Mouse (Mus musculus) ovary, adult 18-20 months (tissue): Measurements from ENCODE around the gene Spock2.

ENCODE experiments used
- DNase-seq: peaks from one replicate; pipeline ENCODE4 v3.0.0; 2022; ENCODE audit warnings: low spot score, mixed read lengths

The Spock2 gene

GRCm38 (mm10) chr10:60106146-60106530 is at the start of gene Spock2:
Spock2 (plus strand) TSS chr10:60106219.
- DNase-seq = no peak

GRCm38 (mm10) chr10:60062173-60062572 is 43.8 kb upstream of the Spock2 start:
- DNase-seq = no peak

- DNase-seq = no peak
These were observed 43.1 kb upstream of the Spock2 start for GRCm38 (mm10) chr10:60062931-60063330.

- no peak for DNase-seq
These were observed 39.5 kb upstream of the Spock2 start for GRCm38 (mm10) chr10:60066524-60066923.

GRCm38 (mm10) chr10:60075159-60075558 is 30.9 kb upstream of the Spock2 start:
- no peak for DNase-seq

GRCm38 (mm10) chr10:60077226-60077625 is 28.8 kb upstream of the Spock2 start:
- DNase-seq = no peak

GRCm38 (mm10) chr10:60077736-60078560 is 28.1 kb upstream of the Spock2 start:
- DNase-seq = no peak

- peak; percentile 73 for DNase-seq
These were observed 27.5 kb upstream of the Spock2 start for GRCm38 (mm10) chr10:60078561-60078917.

GRCm38 (mm10) chr10:60080171-60080570 is 25.8 kb upstream of the Spock2 start:
- no peak for DNase-seq

GRCm38 (mm10) chr10:60080601-60080981 is 25.4 kb upstream of the Spock2 start:
- DNase-seq = no peak

- DNase-seq = peak; percentile 36
These were observed 24.8 kb upstream of the Spock2 start for GRCm38 (mm10) chr10:60080982-60081825.

GRCm38 (mm10) chr10:60081905-60082304 is 24.1 kb upstream of the Spock2 start:
- peak; percentile 94 for DNase-seq

- no peak for DNase-seq
These were observed 22.0 kb upstream of the Spock2 start for GRCm38 (mm10) chr10:60084065-60084464.

GRCm38 (mm10) chr10:60092311-60092710 is 13.7 kb upstream of the Spock2 start:
- DNase-seq = no peak

GRCm38 (mm10) chr10:60093751-60094150 is 12.3 kb upstream of the Spock2 start:
- DNase-seq = no peak

- no peak for DNase-seq
These were observed 10.5 kb upstream of the Spock2 start for GRCm38 (mm10) chr10:60095558-60095957.

- no peak for DNase-seq
These were observed 9.7 kb upstream of the Spock2 start for GRCm38 (mm10) chr10:60096302-60096701.

GRCm38 (mm10) chr10:60097146-60097545 is 8.9 kb upstream of the Spock2 start:
- DNase-seq = no peak

GRCm38 (mm10) chr10:60097774-60098173 is 8.2 kb upstream of the Spock2 start:
- no peak for DNase-seq

GRCm38 (mm10) chr10:60105391-60106145 is 451 bp upstream of the Spock2 start:
- DNase-seq = no peak

- DNase-seq = no peak
These were observed 640 bp downstream of the Spock2 start for GRCm38 (mm10) chr10:60106531-60107186.

- DNase-seq = no peak
These were observed 1.4 kb downstream of the Spock2 start for GRCm38 (mm10) chr10:60107448-60107847.
